ENCODE assay signal across 8 mouse cellular contexts in the genomic region with DNA sequence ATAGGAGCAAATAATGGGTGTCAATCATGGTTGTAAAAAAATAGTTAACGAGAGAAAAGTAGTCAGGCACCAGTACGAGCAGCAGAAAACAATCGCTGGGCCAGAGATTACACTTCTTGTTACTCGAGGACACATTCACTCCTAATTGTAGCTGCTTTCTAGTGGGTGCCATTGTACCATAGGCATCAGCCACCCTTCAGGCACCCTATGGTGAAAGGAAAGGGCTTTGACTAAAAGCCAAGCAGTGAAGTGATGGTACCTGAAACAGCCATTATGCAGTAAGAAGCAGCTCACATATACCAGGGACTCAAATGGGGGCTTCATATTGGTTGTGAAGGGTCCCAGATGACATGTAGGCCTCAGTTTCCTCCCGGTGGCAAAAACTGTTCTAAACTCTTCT. TPM values are rescaled to one million over a fixed set of nuclear protein-coding genes. Genes with fewer than 3 reads are reported as not detected.
DNase-seq lines count a peak whose midpoint lies in the region; ATAC-seq and TF ChIP-seq lines count a peak whose summit lies in the region.

No protein-coding gene starts in this region.

- no peak for DNase-seq in left cerebral cortex, adult 2 months (ENCODE audit: extremely low spot score in 1 of 2, low spot score in 2 of 2)
- no peak for DNase-seq in left cerebral cortex, postnatal 14 days (ENCODE audit: low spot score in 2 of 2)
- no peak for DNase-seq in hindbrain, postnatal 0 days (ENCODE audit: low spot score)
- no peak for DNase-seq in neural tube, embryonic 11.5 days (ENCODE audit: low spot score)
- DNase-seq in adrenal gland, postnatal 10 days: no peak
- DNase-seq in left cerebral cortex, postnatal 10 days (ENCODE audit: extremely low spot score in 1 of 2, low spot score in 2 of 2): no peak
- no peak for DNase-seq in right cerebral cortex, postnatal 10 days (ENCODE audit: low spot score in 2 of 2)

- no peak overlapping the region for H3K27ac ChIP-seq in left cerebral cortex, adult 2 months
- no peak overlapping the region for H3K27ac ChIP-seq in cortical plate, adult 2 months (ENCODE audit: insufficient read depth, low read length)
- no peak overlapping the region for H3K27ac ChIP-seq in hindbrain, postnatal 0 days
- no peak overlapping the region for H3K27ac ChIP-seq in neural tube, embryonic 11.5 days (ENCODE audit: low read depth, low read length)

- 89% methylated on average over 5 of the region's 5 CpGs for WGBS in hindbrain, postnatal 0 days
- 92% methylated on average over 5 of the region's 5 CpGs for WGBS in neural tube, embryonic 11.5 days

- peaks cover 18% of the 10 kb centered on the region for H3K36me3 ChIP-seq in hindbrain, postnatal 0 days (ENCODE audit: insufficient read depth, low read length)
- H3K36me3 ChIP-seq in neural tube, embryonic 11.5 days (ENCODE audit: control insufficient read depth, insufficient read depth, low read length): peaks cover 21% of the 10 kb centered on the region

- peaks cover 8% of the 10 kb centered on the region; the same call in 1 of the 2 replicates for H3K9me3 ChIP-seq in hindbrain, postnatal 0 days (ENCODE audit: low read length)
- peaks cover 12% of the 10 kb centered on the region for H3K9me3 ChIP-seq in neural tube, embryonic 11.5 days (ENCODE audit: control insufficient read depth, low read length)

- peak overlapping the region; percentile 74 for H3K4me2 ChIP-seq in hindbrain, postnatal 0 days (ENCODE audit: low read depth, low read length)
- H3K4me2 ChIP-seq in neural tube, embryonic 11.5 days (ENCODE audit: low read depth): peak overlapping the region; percentile 56

- intact Hi-C loops in left cerebral cortex, adult 2 months (cut with DNase I): loop anchor here (5.0 kb wide), 1 partner anchor 110 kb away; no protein-coding TSS in a partner anchor
- intact Hi-C loops in left cerebral cortex, postnatal 14 days (cut with DNase I): no loop called here
- intact Hi-C loops in left cerebral cortex, postnatal 10 days (cut with DNase I): loop anchor here (5.0 kb wide), 1 partner anchor 110 kb away; no protein-coding TSS in a partner anchor

- H3K9ac ChIP-seq in hindbrain, postnatal 0 days (replicated peaks; ENCODE audit: low read length): no peak overlapping the region
- H3K9ac ChIP-seq in neural tube, embryonic 11.5 days (ENCODE audit: low read length): no peak overlapping the region; the same call in 1 of the 2 replicates

- no peak for ATAC-seq in hindbrain, postnatal 0 days
- ATAC-seq in neural tube, embryonic 11.5 days (ENCODE audit: insufficient read depth, low FRiP score, low TSS enrichment): no peak

- H3K4me1 ChIP-seq in cortical plate, adult 2 months (ENCODE audit: control insufficient read depth, insufficient read depth, low read length): peaks cover 2% of the 10 kb centered on the region; the same call in 1 of the 2 replicates
- H3K4me1 ChIP-seq in hindbrain, postnatal 0 days (ENCODE audit: insufficient read depth, low read length): peaks cover 5% of the 10 kb centered on the region; the same call in 1 of the 2 replicates
- H3K4me1 ChIP-seq in neural tube, embryonic 11.5 days (ENCODE audit: control insufficient read depth, insufficient read depth, low read length): peaks cover 6% of the 10 kb centered on the region; the same call in 1 of the 2 replicates

- no peak for TF ChIP-seq POLR2A in cortical plate, adult 2 months (IDR thresholded peaks at IDR 0.05; ENCODE audit: extremely low read depth, insufficient read depth, low read length)

- no peak for TF ChIP-seq CTCF in left cerebral cortex, adult 2 months (IDR thresholded peaks at IDR 0.05)
- TF ChIP-seq CTCF in cortical plate, adult 2 months (IDR thresholded peaks at IDR 0.05; ENCODE audit: extremely low read depth, insufficient read depth, low read length): no peak
- no peak for TF ChIP-seq CTCF in hindbrain, postnatal 0 days (IDR thresholded peaks at IDR 0.05; ENCODE audit: low read depth)

- peak overlapping the region; percentile 97 for H3K4me3 ChIP-seq in left cerebral cortex, adult 2 months
- peak overlapping the region; percentile 99 for H3K4me3 ChIP-seq in cortical plate, adult 2 months (ENCODE audit: insufficient read depth, low read length)
- H3K4me3 ChIP-seq in hindbrain, postnatal 0 days (ENCODE audit: low read length): peak overlapping the region; percentile 65
- H3K4me3 ChIP-seq in neural tube, embryonic 11.5 days (ENCODE audit: low read depth, low read length): peak overlapping the region; percentile 95

- H3K27me3 ChIP-seq in hindbrain, postnatal 0 days (ENCODE audit: insufficient read depth, low read length): no peaks in the 10 kb centered on the region
- H3K27me3 ChIP-seq in neural tube, embryonic 11.5 days (ENCODE audit: control insufficient read depth, insufficient read depth, low read length): no peaks in the 10 kb centered on the region

RNA-seq across cellular contexts. Expression of a gene that starts 1.3 kb away (rescaled TPM):
- total RNA-seq in left cerebral cortex, adult 2 months (2021): 10 to 100 TPM; 39.0 to 49.6 TPM
- 10 to 100 TPM; 35.9 to 38.5 TPM for total RNA-seq in left cerebral cortex, postnatal 14 days (2021)
- polyA plus RNA-seq in cortical plate, adult 2 months (2012; rRNA removed): 24.5 and 26.3 TPM in 2 replicates
- 34.9 and 36.2 TPM in 2 replicates for total RNA-seq in hindbrain, postnatal 0 days (2014; rRNA removed)
- polyA plus RNA-seq in hindbrain, postnatal 0 days (2015; fragmentation: Nextera tagmentation; extraction: Ambion mirVana): 17.1 and 17.7 TPM in 2 replicates
- polyA plus RNA-seq in neural tube, embryonic 11.5 days (2014; fragmentation: Nextera tagmentation; extraction: Ambion mirVana): 31.9 and 35.0 TPM in 2 replicates
- 10 to 100 TPM; 33.1 to 44.9 TPM for total RNA-seq in adrenal gland, postnatal 10 days (2021)
- 10 to 100 TPM; 49.8 to 53.1 TPM for total RNA-seq in left cerebral cortex, postnatal 10 days (2021)
